Mouse (Mus musculus) heart, adult 2 months (tissue): ENCODE results near the gene Cux2.

Experiments
- CTCF ChIP-seq: fragments of 200-600 bp; IDR thresholded peaks from 2 replicates; pipeline ENCODE4 v1.8.1; 2022; ENCODE audit warnings: antibody characterized with exemption, mild to moderate bottlenecking, moderate library complexity
- EP300 ChIP-seq: fragments of 200-500 bp; IDR thresholded peaks from 2 replicates; pipeline ENCODE4 v1.6.1; 2011; ENCODE audit warnings: low read depth, low read length, control low read depth; ENCODE audit not compliant: insufficient read depth
- POLR2A ChIP-seq: fragments of 200-500 bp; IDR thresholded peaks from 2 replicates; pipeline ENCODE4 v1.6.1; 2011; ENCODE audit warnings: mild to moderate bottlenecking, low read depth, low read length, control low read depth; ENCODE audit not compliant: insufficient read depth

GRCm38 (mm10) chr5:122093734-122094133, 43.8 kb upstream of the Cux2 start:
- TF ChIP-seq CTCF (no peak), EP300 (no peak), POLR2A (no peak)
